Mouse (Mus musculus): Measurements from ENCODE around the gene Igfbp1. TPM values are rescaled to one million over a fixed set of nuclear protein-coding genes. Genes with fewer than 3 reads are reported as not detected.
"Not testable (repeated sequence)": the region's sequence is repeated elsewhere in the genome, so short reads cannot be mapped to it uniquely, and the experiment has no call there.

Gene Igfbp1
- polyA plus RNA-seq, 1 experiment from 2014 or later, result 9.3 TPM

DNA sequence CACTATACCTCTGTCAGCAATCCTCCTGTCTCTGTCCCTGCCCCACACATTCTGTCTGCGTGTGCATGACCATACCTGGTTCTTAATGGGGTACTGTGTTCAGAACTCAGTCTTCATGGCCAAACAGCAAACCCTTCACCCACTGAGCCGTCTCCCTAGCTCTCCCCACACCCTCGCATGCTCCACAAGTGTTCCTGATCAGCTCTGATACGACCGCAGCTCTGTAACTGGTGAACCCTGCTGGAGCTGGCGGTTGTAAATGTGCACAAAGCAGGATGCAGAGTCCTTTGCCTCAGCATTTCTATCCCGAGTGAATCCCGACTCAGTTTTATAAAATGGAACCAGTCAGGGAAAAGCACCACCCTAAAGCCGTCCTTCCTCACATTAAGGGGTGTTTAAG lies 6.3 kb downstream of the Igfbp1 start:
- no peaks in the 10 kb centered on the region for H3K27me3 ChIP-seq (ENCODE audit: insufficient read depth, low read length)
- H3K4me3 ChIP-seq (ENCODE audit: low read length), result no peak overlapping the region
- no peak for ATAC-seq (ENCODE audit: low FRiP score, low TSS enrichment)
- 84% methylated on average over 9 of the region's 9 CpGs for WGBS
- no peaks in the 10 kb centered on the region for H3K36me3 ChIP-seq (ENCODE audit: insufficient read depth, low read length)
- no peak overlapping the region for H3K27ac ChIP-seq (ENCODE audit: low read length)
- no peak overlapping the region for H3K9ac ChIP-seq (replicated peaks; ENCODE audit: low read length)
- no peak overlapping the region for H3K4me2 ChIP-seq (replicated peaks; ENCODE audit: low read depth, low read length)
- H3K9me3 ChIP-seq (ENCODE audit: low read length), result no peaks in the 10 kb centered on the region
- H3K4me1 ChIP-seq (ENCODE audit: insufficient read depth, low read length), result no peaks in the 10 kb centered on the region

- 17% methylated on average over 6 of the region's 6 CpGs for WGBS
- H3K4me3 ChIP-seq (ENCODE audit: low read length), result no peak overlapping the region
- peak; percentile 32; the same call in 1 of the 2 replicates for ATAC-seq (ENCODE audit: low FRiP score, low TSS enrichment)
- H3K9me3 ChIP-seq (ENCODE audit: low read length), result no peaks in the 10 kb centered on the region
- no peak overlapping the region for H3K9ac ChIP-seq (replicated peaks; ENCODE audit: low read length)
- H3K4me1 ChIP-seq (ENCODE audit: insufficient read depth, low read length), result peaks cover 18% of the 10 kb centered on the region
- peak overlapping the region; percentile 42; the same call in 1 of the 2 replicates for H3K4me2 ChIP-seq (replicated peaks; ENCODE audit: low read depth, low read length)
- no peaks in the 10 kb centered on the region; the same call in 1 of the 2 replicates for H3K36me3 ChIP-seq (ENCODE audit: insufficient read depth, low read length)
- H3K27ac ChIP-seq (ENCODE audit: low read length), result no peak overlapping the region
- H3K27me3 ChIP-seq (ENCODE audit: insufficient read depth, low read length), result peaks cover 30% of the 10 kb centered on the region
Measured at GRCm38 (mm10) chr11:7210343-7210742, 12.8 kb downstream of the Igfbp1 start.

GRCm38 (mm10) chr11:7211211-7211610 lies 13.6 kb downstream of the Igfbp1 start:
- Histone ChIP-seq H3K4me3 (ENCODE audit: low read length) (peak overlapping the region; percentile 35), H3K27ac (ENCODE audit: low read length) (no peak overlapping the region), H3K4me1 (ENCODE audit: insufficient read depth, low read length) (peaks cover 18% of the 10 kb centered on the region), H3K4me2 (replicated peaks; ENCODE audit: low read depth, low read length) (peak overlapping the region; percentile 42), H3K9ac (replicated peaks; ENCODE audit: low read length) (0 out of 2 replicates have a peak overlapping the region, but pooled peaks have one; percentile 20), H3K36me3 (ENCODE audit: insufficient read depth, low read length) (no peaks in the 10 kb centered on the region; the same call in 1 of the 2 replicates), H3K27me3 (ENCODE audit: insufficient read depth, low read length) (peaks cover 31% of the 10 kb centered on the region), H3K9me3 (ENCODE audit: low read length) (no peaks in the 10 kb centered on the region)
- WGBS, result 22% methylated on average over 9 of the region's 9 CpGs
- no peak for ATAC-seq (ENCODE audit: low FRiP score, low TSS enrichment)

DNA sequence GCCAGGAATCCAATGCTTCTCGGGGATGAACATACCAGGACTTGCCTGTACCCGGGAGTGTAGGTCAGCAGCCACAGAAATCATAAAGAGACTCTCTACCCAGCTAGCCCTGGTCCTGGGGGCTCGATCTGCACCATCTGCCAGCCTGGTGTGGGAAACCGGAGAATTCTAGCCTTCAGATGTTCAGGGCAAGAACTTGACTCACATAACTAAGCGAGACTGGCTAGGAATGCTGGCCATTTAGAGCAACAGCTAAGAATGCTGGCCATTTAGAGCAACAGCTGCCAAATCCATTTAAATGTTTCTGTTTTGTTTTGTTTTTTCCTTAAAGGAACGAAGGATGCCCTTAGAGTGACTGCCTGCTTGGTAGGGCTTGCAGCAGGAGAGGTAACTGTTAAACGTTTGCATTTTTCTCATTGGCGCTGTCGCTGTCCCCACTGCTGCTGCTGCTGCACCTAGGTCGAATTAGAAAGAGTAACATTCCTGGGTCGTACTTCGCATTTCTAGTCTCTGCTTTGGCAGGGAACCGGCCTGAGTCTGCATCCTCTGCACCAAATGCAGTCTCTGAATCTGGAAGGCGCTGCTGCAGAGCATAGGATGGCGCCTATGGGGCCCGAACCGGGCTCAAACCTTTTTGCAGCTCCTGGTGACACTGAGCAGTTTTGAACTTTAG lies 14.7 kb downstream of the Igfbp1 start:
- Histone ChIP-seq H3K36me3 (ENCODE audit: insufficient read depth, low read length) (no peaks in the 10 kb centered on the region; the same call in 1 of the 2 replicates), H3K4me1 (ENCODE audit: insufficient read depth, low read length) (peaks cover 18% of the 10 kb centered on the region), H3K27me3 (ENCODE audit: insufficient read depth, low read length) (peaks cover 31% of the 10 kb centered on the region), H3K9ac (replicated peaks; ENCODE audit: low read length) (peak overlapping the region; percentile 70; the same call in 1 of the 2 replicates), H3K9me3 (ENCODE audit: low read length) (no peaks in the 10 kb centered on the region), H3K27ac (ENCODE audit: low read length) (no peak overlapping the region), H3K4me2 (replicated peaks; ENCODE audit: low read depth, low read length) (peak overlapping the region; percentile 94), H3K4me3 (ENCODE audit: low read length) (peak overlapping the region; percentile 68)
- no peak for ATAC-seq (ENCODE audit: low FRiP score, low TSS enrichment)
- 17% methylated on average over 17 of the region's 17 CpGs for WGBS

DNA sequence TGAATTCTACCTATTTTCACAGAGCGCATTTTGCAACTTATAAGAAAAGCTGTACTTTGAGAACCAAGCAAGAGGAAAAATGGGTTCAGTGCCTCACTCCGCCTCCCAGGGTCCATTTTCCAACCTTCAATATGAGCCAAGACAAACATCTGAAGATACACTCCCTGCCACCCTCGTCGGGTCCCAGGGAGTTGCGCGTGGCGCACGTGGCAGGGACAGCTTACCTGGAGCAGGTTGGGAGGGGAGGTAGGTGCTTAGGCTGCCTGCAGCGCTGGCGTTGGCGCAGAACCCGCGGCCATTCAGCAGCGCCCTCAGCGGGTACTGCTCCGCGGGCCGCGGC lies 15.5 kb downstream of the Igfbp1 start:
- peak overlapping the region; percentile 68 for H3K4me3 ChIP-seq (ENCODE audit: low read length)
- WGBS, result 1% methylated on average over 19 of the region's 19 CpGs
- H3K36me3 ChIP-seq (ENCODE audit: insufficient read depth, low read length), result no peaks in the 10 kb centered on the region; the same call in 1 of the 2 replicates
- no peak for ATAC-seq (ENCODE audit: low FRiP score, low TSS enrichment)
- peak overlapping the region; percentile 70 for H3K9ac ChIP-seq (replicated peaks; ENCODE audit: low read length)
- H3K27ac ChIP-seq (ENCODE audit: low read length), result no peak overlapping the region
- H3K9me3 ChIP-seq (ENCODE audit: low read length), result no peaks in the 10 kb centered on the region
- H3K4me1 ChIP-seq (ENCODE audit: insufficient read depth, low read length), result peaks cover 18% of the 10 kb centered on the region
- H3K27me3 ChIP-seq (ENCODE audit: insufficient read depth, low read length), result peaks cover 31% of the 10 kb centered on the region
- peak overlapping the region; percentile 94 for H3K4me2 ChIP-seq (replicated peaks; ENCODE audit: low read depth, low read length)

DNA sequence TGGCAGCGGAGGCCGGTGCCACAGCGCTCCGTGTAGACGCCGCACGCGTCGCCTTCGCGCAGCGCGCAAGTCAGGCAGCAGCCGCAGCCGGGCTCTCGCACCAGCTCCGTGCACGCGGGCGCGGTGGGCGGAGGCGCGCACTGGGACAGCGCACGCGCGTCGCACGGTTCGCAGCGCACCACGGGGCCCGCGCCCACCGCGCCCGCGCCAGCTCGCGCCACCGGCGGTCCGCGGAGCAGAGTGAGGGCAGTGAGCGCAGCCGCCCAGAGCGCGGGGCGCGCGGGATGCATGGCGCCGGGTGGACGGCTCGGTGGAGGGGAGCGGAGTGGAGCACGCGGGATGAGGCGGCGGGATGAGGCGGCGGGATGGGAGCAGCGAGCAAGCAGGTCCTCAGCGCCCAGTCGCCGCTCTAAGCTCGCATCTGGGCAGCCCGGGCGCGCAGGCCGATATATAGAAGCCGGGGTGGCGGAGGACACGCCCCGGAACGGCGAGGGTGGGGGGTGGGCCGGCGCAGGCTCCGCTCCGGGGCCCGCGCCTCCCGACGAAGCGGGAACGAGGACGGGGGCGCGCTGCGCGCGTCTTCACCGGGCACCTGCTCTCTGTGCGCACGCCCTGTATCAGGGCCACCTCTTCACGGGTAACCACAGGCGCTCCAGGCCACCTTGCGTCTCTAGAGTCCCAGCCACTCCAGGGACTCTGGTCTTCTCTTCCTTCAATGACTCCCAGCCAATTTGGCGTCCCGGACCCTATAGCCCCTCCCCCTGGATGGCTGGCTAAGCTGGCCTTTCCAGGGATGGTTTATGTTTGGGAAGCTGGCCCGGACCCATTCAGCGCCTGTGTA lies 16.1 kb downstream of the Igfbp1 start, which contains the start of gene Igfbp3:
Gene Igfbp3, minus strand, starts transcription at position 423 of the 841 bp plus-strand sequence.
- Histone ChIP-seq H3K4me3 (ENCODE audit: low read length) (peak within 1 kb of the TSS; percentile 68), H3K9me3 (ENCODE audit: low read length) (no peaks in the 10 kb centered on the region), H3K4me2 (replicated peaks; ENCODE audit: low read depth, low read length) (peak within 1 kb of the TSS; percentile 94), H3K27me3 (ENCODE audit: insufficient read depth, low read length) (peaks cover 31% of the 10 kb centered on the region), H3K36me3 (ENCODE audit: insufficient read depth, low read length) (no peaks in the 10 kb centered on the region; the same call in 1 of the 2 replicates), H3K9ac (replicated peaks; ENCODE audit: low read length) (peak within 1 kb of the TSS; percentile 70), H3K4me1 (ENCODE audit: insufficient read depth, low read length) (peaks cover 18% of the 10 kb centered on the region), H3K27ac (ENCODE audit: low read length) (no peak within 1 kb of the TSS)
- peak; percentile 83 for ATAC-seq (ENCODE audit: low FRiP score, low TSS enrichment)
- under 1% methylated on average over 69 of the region's 104 CpGs for WGBS

GRCm38 (mm10) chr11:7214342-7214660 lies 16.7 kb downstream of the Igfbp1 start:
- Histone ChIP-seq H3K4me2 (replicated peaks; ENCODE audit: low read depth, low read length) (peak overlapping the region; percentile 94), H3K27ac (ENCODE audit: low read length) (no peak overlapping the region), H3K9ac (replicated peaks; ENCODE audit: low read length) (peak overlapping the region; percentile 70; the same call in 1 of the 2 replicates), H3K4me1 (ENCODE audit: insufficient read depth, low read length) (peaks cover 18% of the 10 kb centered on the region), H3K4me3 (ENCODE audit: low read length) (peak overlapping the region; percentile 68), H3K27me3 (ENCODE audit: insufficient read depth, low read length) (peaks cover 31% of the 10 kb centered on the region), H3K9me3 (ENCODE audit: low read length) (no peaks in the 10 kb centered on the region), H3K36me3 (ENCODE audit: insufficient read depth, low read length) (no peaks in the 10 kb centered on the region; the same call in 1 of the 2 replicates)
- 2% methylated on average over 12 of the region's 12 CpGs for WGBS
- ATAC-seq (ENCODE audit: low FRiP score, low TSS enrichment), result no peak

DNA sequence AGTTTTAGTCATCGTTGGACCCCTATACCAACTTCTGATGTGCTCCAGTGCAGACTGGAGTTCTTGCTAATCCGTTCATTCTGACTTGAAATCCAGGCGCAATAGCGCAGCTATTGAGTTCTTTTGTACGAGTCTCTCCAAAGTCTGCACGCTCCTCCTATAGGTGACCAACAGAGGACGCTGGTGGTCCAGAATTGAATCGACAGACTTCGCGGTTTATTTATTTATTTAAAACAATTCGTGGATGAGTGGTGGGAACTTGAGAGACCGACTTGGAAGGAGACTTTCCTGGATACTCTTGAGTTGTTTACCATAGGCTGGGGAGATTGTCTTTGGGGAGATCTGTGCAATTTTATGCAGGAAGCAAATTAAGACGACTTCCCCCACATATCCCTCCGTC lies 17.2 kb downstream of the Igfbp1 start:
- Histone ChIP-seq H3K9me3 (ENCODE audit: low read length) (no peaks in the 10 kb centered on the region), H3K27ac (ENCODE audit: low read length) (no peak overlapping the region), H3K27me3 (ENCODE audit: insufficient read depth, low read length) (peaks cover 31% of the 10 kb centered on the region), H3K36me3 (ENCODE audit: insufficient read depth, low read length) (no peaks in the 10 kb centered on the region), H3K4me2 (replicated peaks; ENCODE audit: low read depth, low read length) (peak overlapping the region; percentile 94), H3K9ac (replicated peaks; ENCODE audit: low read length) (no peak overlapping the region), H3K4me3 (ENCODE audit: low read length) (peak overlapping the region; percentile 68), H3K4me1 (ENCODE audit: insufficient read depth, low read length) (peaks cover 18% of the 10 kb centered on the region)
- ATAC-seq (ENCODE audit: low FRiP score, low TSS enrichment), result no peak
- 6% methylated on average over 14 of the region's 14 CpGs for WGBS

GRCm38 (mm10) chr11:7215703-7216102 lies 18.1 kb downstream of the Igfbp1 start:
- no peak overlapping the region for H3K4me2 ChIP-seq (replicated peaks; ENCODE audit: low read depth, low read length)
- H3K4me3 ChIP-seq (ENCODE audit: low read length), result no peak overlapping the region
- WGBS, result 7% methylated on average over 8 of the region's 8 CpGs
- peaks cover 31% of the 10 kb centered on the region for H3K27me3 ChIP-seq (ENCODE audit: insufficient read depth, low read length)
- peaks cover 15% of the 10 kb centered on the region for H3K4me1 ChIP-seq (ENCODE audit: insufficient read depth, low read length)
- no peaks in the 10 kb centered on the region for H3K9me3 ChIP-seq (ENCODE audit: low read length)
- no peak overlapping the region for H3K27ac ChIP-seq (ENCODE audit: low read length)
- H3K36me3 ChIP-seq (ENCODE audit: insufficient read depth, low read length), result no peaks in the 10 kb centered on the region
- H3K9ac ChIP-seq (replicated peaks; ENCODE audit: low read length), result no peak overlapping the region
- ATAC-seq (ENCODE audit: low FRiP score, low TSS enrichment), result no peak

- not testable (repeated sequence) for H3K9me3 ChIP-seq (ENCODE audit: low read length); H3K4me1 ChIP-seq (ENCODE audit: insufficient read depth, low read length); H3K27ac ChIP-seq (ENCODE audit: low read length); H3K9ac ChIP-seq (replicated peaks; ENCODE audit: low read length); H3K27me3 ChIP-seq (ENCODE audit: insufficient read depth, low read length); H3K4me3 ChIP-seq (ENCODE audit: low read length); H3K4me2 ChIP-seq (replicated peaks; ENCODE audit: low read depth, low read length); ATAC-seq (ENCODE audit: low FRiP score, low TSS enrichment); H3K36me3 ChIP-seq (ENCODE audit: insufficient read depth, low read length)
- WGBS, result 78% methylated on average over 8 of the region's 8 CpGs
Measured at GRCm38 (mm10) chr11:7221826-7222225, 24.2 kb downstream of the Igfbp1 start.
